Mouse (Mus musculus) liver, embryonic 14.5 days (tissue): Measurements from ENCODE around the gene Hbb-bh2.

ENCODE experiments used
- CTCF ChIP-seq: IDR thresholded peaks from 2 replicates; pipeline ENCODE4 v1.5.1; 2016; ENCODE audit warnings: antibody characterized with exemption, low read depth, control low read depth
- EP300 ChIP-seq: IDR thresholded peaks from 2 replicates; pipeline ENCODE4 v1.6.1; 2016; ENCODE audit warnings: antibody characterized with exemption, low read depth

DNA sequence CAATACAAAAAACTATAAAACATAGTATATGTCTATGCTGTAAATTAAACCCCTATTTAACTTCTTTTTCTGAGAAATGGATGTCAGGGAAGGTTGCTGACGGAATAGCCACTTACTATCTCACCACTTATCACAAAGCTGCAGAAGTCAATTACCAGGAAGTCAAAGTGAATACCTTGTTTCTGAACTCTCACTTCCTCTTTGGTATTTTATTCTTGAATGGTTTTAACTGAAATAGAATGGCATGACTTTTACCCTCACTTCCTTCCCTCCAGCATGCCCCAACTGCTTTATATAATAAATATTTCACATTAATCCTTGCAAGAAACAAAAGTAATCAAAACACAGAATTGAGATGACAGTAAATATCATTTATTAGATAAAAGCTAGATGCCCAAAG is 28.1 kb downstream of the Hbb-bh2 start:
- TF ChIP-seq CTCF (no peak), EP300 (peak; percentile 69)
